13 mouse cellular contexts compared by ENCODE assay signal in the genomic region with DNA sequence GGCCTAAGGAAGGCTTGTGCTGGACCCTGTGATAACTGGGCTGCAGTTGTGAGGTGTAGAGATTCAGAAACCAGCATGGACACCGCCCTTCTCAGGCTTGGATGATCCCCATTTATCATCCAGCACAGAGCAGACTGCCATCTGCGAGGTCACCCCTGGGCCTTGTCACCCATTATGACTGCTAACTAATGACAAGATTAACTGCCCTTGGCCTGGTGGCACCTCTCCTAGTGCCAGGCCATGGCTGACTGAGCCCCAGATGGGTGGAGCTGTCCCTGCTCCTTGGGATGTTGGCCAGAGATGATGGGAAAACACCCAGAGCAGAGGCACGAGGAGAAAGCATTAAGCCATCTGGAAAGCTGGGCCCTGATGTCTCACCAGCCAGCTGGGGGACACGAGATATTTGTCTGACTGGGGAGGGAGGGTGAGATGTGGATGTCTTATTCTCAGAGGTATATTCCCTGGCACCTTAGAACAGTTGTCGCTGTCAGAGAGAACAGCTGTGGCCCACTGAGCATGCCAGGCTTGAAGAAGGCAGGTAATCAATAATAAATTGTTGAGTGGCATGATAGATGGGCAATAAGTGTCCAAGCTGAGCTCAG.
DNase-seq lines count a peak whose midpoint lies in the region.
"Had no signal": no experiment of that assay in that cellular context is flagged by ENCODE, and none has a peak within 500 bp of the region (broad histone marks: within the 10 kb centered on the region; RNA-seq: fewer than 3 reads in every experiment).

No protein-coding gene starts in this region.

- no peaks in the 10 kb centered on the region for H3K9me3 ChIP-seq in limb, embryonic 10.5 days (replicated peaks)

- peak; percentile 73 for DNase-seq in left cerebral cortex, postnatal 4 days
- DNase-seq in left cerebral cortex, postnatal 36 days (ENCODE audit: low spot score in 2 of 2): no peak
- peak; percentile 90 to 94 for DNase-seq in adrenal gland, adult (ENCODE audit: inconsistent age in 2 of 2, low spot score in 1 of 2)
- DNase-seq in adrenal gland, postnatal 25 days: peak; percentile 76
- DNase-seq in limb, embryonic 10.5 days (ENCODE audit: low spot score): no peak
- no peak for DNase-seq in ovary, postnatal 36 days (ENCODE audit: low spot score)
- DNase-seq in right cerebral cortex, postnatal 25 days: no peak
- DNase-seq: cerebellum, adult 9-11 months; heart, adult 2 months; lung, postnatal 4 days had no signal

- intact Hi-C loops in left cerebral cortex, postnatal 4 days (cut with DNase I): no loop called here
- intact Hi-C loops in left cerebral cortex, postnatal 36 days (cut with DNase I): no loop called here

- 67% methylated on average over 5 of the region's 5 CpGs for WGBS in limb, embryonic 10.5 days

- no peak overlapping the region for H3K4me3 ChIP-seq in limb, embryonic 10.5 days
- H3K4me3 ChIP-seq: heart, adult 2 months; layer of hippocampus, adult 2 months had no signal

- H3K4me1 ChIP-seq in limb, embryonic 10.5 days: peaks cover 55% of the 10 kb centered on the region

- no peaks in the 10 kb centered on the region for H3K36me3 ChIP-seq in limb, embryonic 10.5 days
- H3K36me3 ChIP-seq: G1E had no signal

- H3K27ac ChIP-seq in limb, embryonic 10.5 days: 0 out of 2 replicates have a peak overlapping the region, but pooled peaks have one; percentile 17
- H3K27ac ChIP-seq: heart, adult 2 months; layer of hippocampus, adult 2 months; liver, embryonic 14.5 days had no signal

- no peaks in the 10 kb centered on the region for H3K27me3 ChIP-seq in limb, embryonic 10.5 days (ENCODE audit: low read depth, poor library complexity, severe bottlenecking)

Comparison
In these comparisons a context has a peak if more than half of its experiments do, and no peak if none do; other contexts are left out.
1. DNase-seq: peak in left cerebral cortex, postnatal 4 days (single experiment), adrenal gland, adult (2 of 2) and adrenal gland, postnatal 25 days (single experiment); none in left cerebral cortex, postnatal 36 days (0 of 2), limb, embryonic 10.5 days (single experiment), ovary, postnatal 36 days (single experiment) and right cerebral cortex, postnatal 25 days (single experiment).